Mouse (Mus musculus) erythroblast, embryonic 14.5 days (primary cell): ENCODE results near the gene Cops7b. TPM values are rescaled to one million over a fixed set of nuclear protein-coding genes. Genes with fewer than 3 reads are reported as not detected.

Experiments used
- H3K27me3 ChIP-seq: 2 replicates; pipeline ENCODE4 v1.6.1; 2012; ENCODE audit warnings: inconsistent platforms; ENCODE audit not compliant: control insufficient read depth
- H3K36me3 ChIP-seq: 2 replicates; pipeline ENCODE4 v1.6.1; 2012; ENCODE audit warnings: mild to moderate bottlenecking, inconsistent platforms; ENCODE audit not compliant: control insufficient read depth
- H3K4me1 ChIP-seq: 2 replicates; pipeline ENCODE4 v1.6.1; 2012; ENCODE audit warnings: inconsistent platforms; ENCODE audit not compliant: control insufficient read depth
- H3K4me3 ChIP-seq: replicated peaks from 2 replicates; pipeline ENCODE3; 2012; ENCODE audit warnings: moderate library complexity, mild to moderate bottlenecking, inconsistent platforms
- H3K9me3 ChIP-seq: 2 replicates; pipeline ENCODE4 v1.6.1; 2012; ENCODE audit warnings: low read length, inconsistent platforms, mixed read lengths; ENCODE audit not compliant: control insufficient read depth
- GATA1 ChIP-seq: IDR thresholded peaks from 2 replicates; pipeline ENCODE4 v1.6.1; 2012; ENCODE audit warnings: low read length, inconsistent platforms, mixed read lengths
- TAL1 ChIP-seq: IDR thresholded peaks from 3 replicates; pipeline ENCODE4 v1.6.1; 2012; ENCODE audit warnings: low read length, inconsistent platforms, mixed read lengths
- polyA plus RNA-seq: library from polyadenylated mRNA; stranded (reverse); fragments of >175 nt; gene quantifications from 2 replicates; pipeline ENCODE4 v1.2.3, GENCODE M21; 2012

Cops7b gene
- polyA plus RNA-seq, 1 experiment, result 2.0 TPM

DNA sequence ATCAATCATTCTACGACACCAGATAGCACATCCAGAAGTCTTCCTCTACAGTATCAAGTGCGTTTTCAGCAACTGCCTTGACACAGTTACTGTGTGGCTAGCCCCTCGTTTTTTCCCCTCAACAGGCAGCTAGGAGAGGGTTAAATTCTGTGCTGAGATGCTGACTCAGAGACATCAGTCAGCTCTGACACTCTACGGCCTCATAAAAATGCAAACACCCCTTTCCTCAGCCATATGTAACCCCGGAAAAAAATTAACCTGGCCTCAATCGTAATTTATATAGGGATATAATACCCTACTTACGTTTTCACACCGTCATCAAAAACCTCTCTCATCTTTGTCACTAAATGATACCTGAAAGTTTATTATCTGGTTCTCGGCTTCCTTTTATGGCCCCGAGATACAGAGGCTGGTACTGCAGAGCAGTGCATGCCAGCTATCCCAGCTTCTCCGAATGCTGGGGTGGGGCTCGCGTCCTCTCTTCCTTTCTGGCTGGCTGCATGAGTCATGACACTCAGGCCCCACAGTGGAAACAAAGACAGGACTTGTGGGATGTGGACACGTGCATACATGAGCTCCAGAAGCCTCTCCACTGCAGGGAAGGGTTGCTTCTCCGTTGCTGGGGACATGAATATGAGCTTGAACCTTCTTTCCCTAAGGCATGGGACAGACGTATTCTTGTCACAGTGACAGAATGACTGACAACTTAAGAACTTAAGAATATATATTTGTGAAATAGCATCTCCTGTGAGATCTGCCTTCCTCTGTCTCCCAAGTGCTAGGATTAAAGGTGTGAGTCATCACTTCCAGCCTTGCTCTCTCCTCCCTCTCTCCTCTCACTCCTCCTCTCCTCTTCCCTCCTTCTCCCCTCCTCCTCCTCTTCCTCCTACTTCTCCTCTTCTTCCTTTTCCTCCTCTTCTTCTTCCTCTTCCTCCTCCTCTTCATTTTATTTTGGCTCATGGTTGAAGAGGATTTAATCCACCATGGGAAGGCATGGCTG lies 40.6 kb downstream of the Cops7b start:
- Histone ChIP-seq H3K36me3 (no peaks in the 10 kb centered on the region), H3K9me3 (no peaks in the 10 kb centered on the region), H3K4me3 (no peak overlapping the region), H3K4me1 (no peaks in the 10 kb centered on the region), H3K27me3 (no peaks in the 10 kb centered on the region)
- TF ChIP-seq TAL1, result no peak
- no peak for TF ChIP-seq GATA1

DNA sequence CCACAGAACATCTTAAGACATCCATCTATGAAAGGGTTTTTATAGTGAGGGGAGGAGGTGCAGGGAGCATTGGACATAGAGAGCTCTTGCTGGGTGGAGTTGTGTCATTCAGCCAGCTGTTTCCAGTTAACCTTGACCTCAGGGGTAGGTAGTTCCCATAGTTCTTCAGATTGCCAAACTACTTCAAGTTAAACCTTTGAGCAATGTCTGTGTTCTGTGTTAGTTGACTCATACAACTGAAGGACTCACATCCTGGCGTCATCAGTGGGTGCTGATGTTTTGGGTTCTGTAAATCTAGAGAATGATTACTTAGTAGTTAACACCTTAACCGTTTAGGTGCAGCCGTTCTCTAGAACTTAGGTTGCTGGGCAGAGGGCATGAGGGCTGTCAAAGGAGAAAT lies 45.6 kb downstream of the Cops7b start:
- Histone ChIP-seq H3K27me3 (no peaks in the 10 kb centered on the region), H3K4me1 (no peaks in the 10 kb centered on the region), H3K4me3 (no peak overlapping the region), H3K9me3 (no peaks in the 10 kb centered on the region), H3K36me3 (no peaks in the 10 kb centered on the region)
- no peak for TF ChIP-seq TAL1
- no peak for TF ChIP-seq GATA1

DNA sequence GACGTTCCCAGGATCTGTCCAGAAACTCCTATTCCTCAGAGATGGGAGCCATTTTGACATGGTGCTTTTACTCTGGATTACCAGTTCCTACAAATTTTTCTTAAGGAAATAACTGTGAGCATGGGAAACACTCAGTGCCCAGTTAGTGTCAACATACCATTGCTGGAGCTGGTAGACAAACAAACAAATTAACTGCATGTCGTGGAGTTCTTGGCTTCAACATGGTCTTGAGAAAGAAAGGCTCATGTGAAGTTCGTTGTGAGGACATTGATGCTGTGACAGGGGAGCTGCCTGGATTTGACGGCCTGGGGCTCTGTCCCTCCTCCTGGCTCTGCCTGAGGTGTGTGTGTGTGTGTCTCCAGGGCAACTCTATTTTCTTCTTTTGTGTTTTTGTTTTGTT lies 47.2 kb downstream of the Cops7b start:
- H3K4me1 ChIP-seq, result no peaks in the 10 kb centered on the region
- H3K4me3 ChIP-seq, result no peak overlapping the region
- no peaks in the 10 kb centered on the region for H3K27me3 ChIP-seq
- no peaks in the 10 kb centered on the region for H3K9me3 ChIP-seq
- no peaks in the 10 kb centered on the region for H3K36me3 ChIP-seq
- no peak for TF ChIP-seq TAL1

DNA sequence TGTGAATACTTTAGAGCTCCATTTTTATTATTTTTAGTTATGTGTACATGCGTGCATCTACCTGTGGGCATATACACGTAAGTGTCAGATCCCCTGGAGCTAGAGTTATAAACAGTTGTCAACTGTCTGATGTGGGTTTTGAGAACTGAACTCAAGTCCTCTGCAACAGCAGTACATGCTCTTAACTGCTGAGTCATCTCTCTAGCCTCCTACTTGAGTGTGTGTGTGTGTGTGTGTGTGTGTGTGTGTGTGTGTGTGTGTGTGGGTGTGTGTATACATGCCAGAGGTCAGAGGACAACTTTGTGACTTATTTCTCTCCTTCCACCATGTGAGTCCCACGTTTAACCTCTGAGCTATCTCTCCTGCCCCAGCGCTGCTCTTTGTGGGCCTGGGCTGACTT lies 47.8 kb downstream of the Cops7b start:
- H3K9me3 ChIP-seq, result no peaks in the 10 kb centered on the region
- no peak overlapping the region for H3K4me3 ChIP-seq
- TF ChIP-seq TAL1 (no peak), GATA1 (no peak)
- H3K36me3 ChIP-seq, result no peaks in the 10 kb centered on the region
- no peaks in the 10 kb centered on the region for H3K27me3 ChIP-seq
- H3K4me1 ChIP-seq, result no peaks in the 10 kb centered on the region

DNA sequence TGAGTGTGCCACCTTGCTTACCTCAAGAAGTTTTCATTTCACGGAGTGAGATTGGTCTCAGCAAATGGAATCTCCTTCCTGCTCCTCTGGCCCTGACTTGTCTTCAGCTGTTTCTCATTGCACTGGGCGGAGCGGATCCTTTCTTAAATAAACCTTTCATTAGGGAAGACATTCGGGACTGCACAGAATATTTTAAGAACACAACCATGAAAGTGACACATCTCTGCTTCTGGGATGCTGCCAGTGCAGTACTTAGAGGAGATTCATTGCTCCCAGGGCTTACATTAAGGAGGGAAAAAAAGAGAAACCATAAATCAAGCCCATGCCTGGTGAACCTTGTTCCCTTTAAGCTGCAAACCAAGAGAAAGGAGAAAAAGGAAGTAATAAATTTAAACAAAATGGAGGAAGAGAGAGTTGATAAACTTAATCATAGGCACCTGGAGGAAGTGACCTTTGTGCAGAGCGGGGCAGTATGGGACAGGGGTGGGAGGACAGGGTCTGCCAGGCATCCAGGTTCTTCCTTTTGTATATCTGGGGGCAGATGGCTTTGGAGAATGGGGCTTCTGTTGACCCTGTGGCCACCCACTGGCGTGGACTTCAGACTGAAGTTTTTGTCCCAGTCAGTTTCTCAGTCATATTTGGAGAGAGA lies 50.2 kb downstream of the Cops7b start:
- no peaks in the 10 kb centered on the region for H3K27me3 ChIP-seq
- no peaks in the 10 kb centered on the region for H3K4me1 ChIP-seq
- no peak overlapping the region for H3K4me3 ChIP-seq
- H3K36me3 ChIP-seq, result no peaks in the 10 kb centered on the region
- no peak for TF ChIP-seq GATA1
- no peak for TF ChIP-seq TAL1
- no peaks in the 10 kb centered on the region for H3K9me3 ChIP-seq

DNA sequence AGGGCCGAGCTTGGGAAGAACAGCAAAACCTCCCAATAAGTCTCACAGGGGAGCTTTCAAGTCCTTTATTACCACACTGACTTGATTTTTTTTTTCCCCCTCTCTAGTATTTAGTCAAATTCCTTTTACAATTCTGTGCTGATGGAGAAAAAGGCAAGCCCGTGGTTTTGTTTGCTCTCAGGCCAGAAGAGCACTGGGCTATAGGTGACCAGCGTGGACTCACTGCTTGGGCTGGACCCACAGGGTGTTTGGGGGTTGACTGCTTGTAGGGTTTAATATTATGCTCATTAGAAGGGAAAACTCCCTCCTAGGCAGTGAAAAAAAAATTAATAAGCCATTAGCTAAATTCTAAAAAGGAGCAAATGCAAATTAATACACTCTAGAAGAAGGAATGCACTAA lies 50.7 kb downstream of the Cops7b start:
- Histone ChIP-seq H3K36me3 (no peaks in the 10 kb centered on the region), H3K4me3 (no peak overlapping the region), H3K4me1 (no peaks in the 10 kb centered on the region), H3K9me3 (no peaks in the 10 kb centered on the region), H3K27me3 (no peaks in the 10 kb centered on the region)
- no peak for TF ChIP-seq TAL1
- no peak for TF ChIP-seq GATA1

DNA sequence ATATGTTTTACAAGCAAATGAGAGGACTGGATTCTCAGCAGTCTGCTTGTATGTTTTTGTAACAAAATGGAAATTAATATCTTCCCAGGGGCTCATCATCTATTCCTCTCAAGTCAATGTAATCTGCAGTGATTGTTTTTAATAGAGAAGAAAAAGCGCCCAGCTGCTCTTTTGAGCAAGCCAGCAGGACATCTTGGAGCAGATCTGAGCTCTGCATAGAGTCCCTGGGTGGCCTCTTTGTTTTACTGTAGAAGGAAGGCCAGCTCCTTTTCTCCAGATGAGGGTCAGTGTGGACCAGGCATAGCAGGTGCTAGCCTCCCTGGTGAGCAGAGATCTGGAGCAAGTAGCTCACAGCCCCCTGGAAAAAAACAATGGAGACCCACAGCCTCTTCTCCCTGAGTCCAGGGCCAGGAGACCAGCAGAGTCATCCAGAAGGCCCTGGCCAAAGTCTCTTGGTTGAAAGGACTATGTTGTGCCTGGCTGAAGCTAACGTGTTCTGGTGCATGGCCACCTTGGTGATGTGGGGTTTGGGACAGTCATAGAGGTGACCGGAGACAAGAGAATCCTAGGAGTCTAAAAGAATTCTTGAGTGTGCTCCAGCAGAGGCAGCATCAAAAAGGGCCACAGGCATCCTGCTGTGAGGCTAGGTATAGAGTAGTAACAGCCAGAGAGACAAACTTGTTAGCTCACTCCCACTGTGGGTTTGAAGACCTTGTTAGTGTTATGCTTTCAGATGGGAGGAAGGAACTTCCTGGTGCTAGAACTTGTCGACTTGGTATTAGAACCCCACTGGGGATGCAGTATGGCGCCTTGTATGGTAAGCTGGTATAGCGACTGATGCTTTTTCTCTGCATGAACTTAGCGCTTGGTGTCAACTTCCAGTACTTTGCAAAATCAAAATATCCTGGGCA lies 51.4 kb downstream of the Cops7b start:
- H3K27me3 ChIP-seq, result no peaks in the 10 kb centered on the region
- H3K36me3 ChIP-seq, result no peaks in the 10 kb centered on the region
- no peaks in the 10 kb centered on the region for H3K4me1 ChIP-seq
- H3K9me3 ChIP-seq, result no peaks in the 10 kb centered on the region
- TF ChIP-seq TAL1 (no peak), GATA1 (no peak)
- no peak overlapping the region for H3K4me3 ChIP-seq

DNA sequence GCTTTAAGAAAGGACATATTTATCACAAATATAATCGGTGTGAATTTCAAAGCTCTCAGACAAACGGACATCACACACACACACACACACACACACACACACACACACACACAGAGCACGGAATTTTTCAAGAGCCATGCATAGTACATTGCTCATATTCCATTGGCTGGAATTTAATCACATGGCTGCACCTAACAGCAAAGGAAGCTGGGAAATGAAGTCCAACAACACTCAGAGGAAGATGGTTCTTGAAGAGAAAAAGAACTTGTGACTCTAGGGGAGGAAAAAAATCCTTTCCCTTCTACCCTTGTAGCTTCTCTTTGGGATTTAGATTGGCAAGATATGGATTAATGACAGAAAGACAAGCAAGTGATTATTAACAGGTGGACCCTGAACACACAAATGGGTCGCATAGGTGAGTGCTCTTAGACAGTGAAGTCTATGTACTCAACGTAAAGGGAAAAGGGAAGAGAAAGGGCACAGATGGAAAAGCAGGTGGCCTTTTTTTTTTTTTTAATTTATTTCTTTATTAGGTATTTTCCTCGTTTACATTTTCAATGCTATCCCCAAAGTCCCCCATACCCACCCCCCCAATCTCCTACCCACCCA lies 52.2 kb downstream of the Cops7b start:
- Histone ChIP-seq H3K9me3 (no peaks in the 10 kb centered on the region), H3K4me1 (no peaks in the 10 kb centered on the region), H3K4me3 (no peak overlapping the region), H3K27me3 (no peaks in the 10 kb centered on the region), H3K36me3 (no peaks in the 10 kb centered on the region)
- TF ChIP-seq TAL1 (no peak), GATA1 (no peak)
